Mouse (Mus musculus) mouse embryonic stem cell (cell line): ENCODE measurements around the gene Pabpc4.
"Not testable (repeated sequence)": the region's sequence is repeated elsewhere in the genome, so short reads cannot be mapped to it uniquely, and the experiment has no call there.

Experiments used
- in situ Hi-C, 2 experiments: fragments of 300-500 bp; cut with MboI; formaldehyde crosslinking; loops; 1 replicate in 1 of 2; 3 replicates in 1 of 2; pipeline ENCODE4 v1.14.3; 2019 to 2020; ENCODE audit warnings: low sequenced_read_pairs in 2 of 2, low pct_unique_long_range_greater_than_20kb in 1 of 2, mixed read lengths in 1 of 2; ENCODE audit not compliant: unreplicated experiment in 1 of 2

Pabpc4 gene

GRCm38 (mm10) chr4:123293661-123294443, 31.7 kb downstream of the Pabpc4 start:
- in situ Hi-C loops, result no loop called here

GRCm38 (mm10) chr4:123295026-123295425, 32.9 kb downstream of the Pabpc4 start:
- in situ Hi-C loops, result not testable (repeated sequence)

GRCm38 (mm10) chr4:123295516-123296147, 33.5 kb downstream of the Pabpc4 start:
- in situ Hi-C loops, result no loop called here

GRCm38 (mm10) chr4:123296148-123296534, 34.0 kb downstream of the Pabpc4 start:
- in situ Hi-C loops, result no loop called here

- in situ Hi-C loops, result no loop called here
Measured at GRCm38 (mm10) chr4:123297195-123297960, 35.2 kb downstream of the Pabpc4 start.

GRCm38 (mm10) chr4:123298226-123298625, 36.1 kb downstream of the Pabpc4 start:
- in situ Hi-C loops, result no loop called here

GRCm38 (mm10) chr4:123298980-123299670, 37.0 kb downstream of the Pabpc4 start:
- in situ Hi-C loops, result no loop called here

- in situ Hi-C loops, result no loop called here
Measured at GRCm38 (mm10) chr4:123305789-123306188, 43.6 kb downstream of the Pabpc4 start.

- in situ Hi-C loops, result no loop called here
Measured at GRCm38 (mm10) chr4:123306999-123307398, 44.8 kb downstream of the Pabpc4 start.

- in situ Hi-C loops, result no loop called here
Measured at GRCm38 (mm10) chr4:123308292-123308691, 46.1 kb downstream of the Pabpc4 start.

- in situ Hi-C loops, result no loop called here
Measured at GRCm38 (mm10) chr4:123311845-123312244, 49.7 kb downstream of the Pabpc4 start.

- in situ Hi-C loops, result no loop called here
Measured at GRCm38 (mm10) chr4:123313010-123313409, 50.9 kb downstream of the Pabpc4 start.

GRCm38 (mm10) chr4:123314497-123314896, 52.3 kb downstream of the Pabpc4 start:
- in situ Hi-C loops, result no loop called here

GRCm38 (mm10) chr4:123322910-123323309, 60.8 kb downstream of the Pabpc4 start:
- in situ Hi-C loops, result not testable (repeated sequence)

- in situ Hi-C loops, result no loop called here
Measured at GRCm38 (mm10) chr4:123323534-123323933, 61.4 kb downstream of the Pabpc4 start, which contains the start of gene Oxct2a. Gene Oxct2a (minus strand): TSS chr4:123323634.

- in situ Hi-C loops, result loop anchor here in 1 of 2 experiments (25.0 kb wide), 2 partner anchors 386 to 586 kb away; partner anchors contain the start of genes 4930535I16Rik, Mycbp, Ndufs5 and Rragc
Measured at GRCm38 (mm10) chr4:123326087-123326486, 63.9 kb downstream of the Pabpc4 start.

- in situ Hi-C loops, result loop anchor here in 1 of 2 experiments (25.0 kb wide), 2 partner anchors 385 to 585 kb away; partner anchors contain the start of genes 4930535I16Rik, Mycbp, Ndufs5 and Rragc
Measured at GRCm38 (mm10) chr4:123327630-123328029, 65.5 kb downstream of the Pabpc4 start.

- in situ Hi-C loops, result loop anchor here in 1 of 2 experiments (25.0 kb wide), 2 partner anchors 383 to 583 kb away; partner anchors contain the start of genes 4930535I16Rik, Mycbp, Ndufs5 and Rragc
Measured at GRCm38 (mm10) chr4:123328946-123329345, 66.8 kb downstream of the Pabpc4 start.
